Mouse (Mus musculus): ENCODE measurements around the gene Phkg1. TPM values are rescaled to one million over a fixed set of nuclear protein-coding genes. Genes with fewer than 3 reads are reported as not detected.

The Phkg1 gene
- polyA plus RNA-seq, 1 experiment from 2014 or later, result 0.24 TPM

GRCm38 (mm10) chr5:129865841-129866240 is 32.5 kb downstream of the Phkg1 start:
- H3K27ac ChIP-seq, result no peak overlapping the region
- no peaks in the 10 kb centered on the region for H3K4me1 ChIP-seq
- no peaks in the 10 kb centered on the region for H3K27me3 ChIP-seq (replicated peaks)
- no peak overlapping the region for H3K9ac ChIP-seq
- peaks cover 17% of the 10 kb centered on the region for H3K36me3 ChIP-seq
- no peak for ATAC-seq (ENCODE audit: low FRiP score, low read depth)
- 89% methylated on average over 12 of the region's 12 CpGs for WGBS
- H3K9me3 ChIP-seq, result no peaks in the 10 kb centered on the region
- no peak overlapping the region for H3K4me2 ChIP-seq (replicated peaks)
- no peak overlapping the region for H3K4me3 ChIP-seq

- H3K4me3 ChIP-seq, result no peak overlapping the region
- no peaks in the 10 kb centered on the region for H3K4me1 ChIP-seq
- H3K27me3 ChIP-seq (replicated peaks), result no peaks in the 10 kb centered on the region
- 10% methylated on average over 18 of the region's 18 CpGs for WGBS
- H3K9me3 ChIP-seq, result no peaks in the 10 kb centered on the region
- H3K27ac ChIP-seq, result no peak overlapping the region
- H3K36me3 ChIP-seq, result peaks cover 29% of the 10 kb centered on the region
- no peak for ATAC-seq (ENCODE audit: low FRiP score, low read depth)
- 0 out of 2 replicates have a peak overlapping the region, but pooled peaks have one; percentile 20 for H3K4me2 ChIP-seq (replicated peaks)
- H3K9ac ChIP-seq, result no peak overlapping the region
These were observed 33.9 kb downstream of the Phkg1 start for GRCm38 (mm10) chr5:129864467-129864866.

DNA sequence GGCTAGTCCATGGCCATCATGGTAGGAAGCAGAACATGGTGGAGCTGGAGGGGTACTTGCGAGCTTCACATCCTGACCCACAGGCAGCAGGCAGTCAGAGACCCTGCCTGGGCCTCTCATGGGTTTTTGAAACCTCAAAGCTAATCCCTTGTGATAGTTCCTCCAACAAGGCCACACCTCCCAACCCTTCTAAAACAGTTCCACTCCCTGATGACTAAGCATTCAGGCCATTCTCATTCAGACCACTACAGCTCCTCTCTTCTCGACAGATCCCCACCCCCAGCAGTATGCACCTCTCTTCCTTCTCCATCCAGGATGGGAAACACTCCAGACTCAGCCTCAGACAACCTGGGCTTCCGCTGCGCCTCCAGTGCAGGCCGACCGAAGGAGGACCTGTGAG is 36.0 kb downstream of the Phkg1 start:
- Histone ChIP-seq H3K4me2 (replicated peaks) (no peak overlapping the region), H3K36me3 (peaks cover 43% of the 10 kb centered on the region), H3K4me1 (no peaks in the 10 kb centered on the region), H3K4me3 (no peak overlapping the region), H3K9me3 (no peaks in the 10 kb centered on the region), H3K9ac (no peak overlapping the region), H3K27ac (no peak overlapping the region), H3K27me3 (replicated peaks) (no peaks in the 10 kb centered on the region)
- no peak for ATAC-seq (ENCODE audit: low FRiP score, low read depth)
- WGBS, result 96% methylated on average over 6 of the region's 6 CpGs

DNA sequence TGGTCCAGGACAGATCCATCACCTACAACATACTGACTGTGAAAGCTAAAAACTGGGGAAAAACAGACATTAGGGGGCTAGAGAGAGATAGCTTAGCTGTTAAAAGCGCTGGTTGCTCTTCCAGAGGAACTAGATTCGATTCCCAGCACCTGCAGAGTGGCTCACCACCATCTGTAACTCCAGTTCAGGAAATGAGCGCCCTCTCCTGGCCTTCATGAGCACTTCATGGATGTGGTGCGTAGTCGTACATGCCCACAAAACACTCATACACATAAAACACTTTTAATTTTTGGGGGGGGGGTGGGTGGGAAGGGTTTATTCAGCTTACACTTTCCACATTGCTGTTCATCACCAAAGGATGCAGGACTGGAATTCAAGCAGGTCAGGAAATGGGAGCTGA is 41.9 kb downstream of the Phkg1 start:
- ATAC-seq (ENCODE audit: low FRiP score, low read depth), result no peak
- Histone ChIP-seq H3K27me3 (replicated peaks) (no peaks in the 10 kb centered on the region), H3K4me3 (no peak overlapping the region), H3K4me2 (replicated peaks) (no peak overlapping the region), H3K4me1 (no peaks in the 10 kb centered on the region), H3K9ac (no peak overlapping the region), H3K9me3 (no peaks in the 10 kb centered on the region), H3K27ac (no peak overlapping the region), H3K36me3 (peaks cover 52% of the 10 kb centered on the region)
- WGBS, result 90% methylated on average over 5 of the region's 5 CpGs

DNA sequence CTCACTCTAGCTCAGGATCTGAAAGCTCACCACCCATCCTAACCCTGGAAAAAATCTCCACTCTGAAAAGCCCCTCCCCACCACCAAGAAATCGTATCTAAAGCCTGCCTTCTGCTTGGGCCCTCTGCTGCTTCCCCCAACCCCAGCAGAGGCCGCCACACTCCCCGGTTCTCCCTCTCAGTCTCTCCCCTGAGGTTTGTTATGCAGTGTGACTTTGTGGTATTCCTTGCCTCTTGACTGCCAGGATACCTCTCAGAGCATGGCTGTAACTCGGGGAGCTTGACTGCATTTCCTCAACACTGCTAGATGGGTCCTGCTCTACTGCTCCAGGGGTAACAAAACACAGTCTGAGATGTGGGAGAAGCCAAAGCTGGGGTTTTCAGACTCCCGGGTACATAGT is 43.2 kb downstream of the Phkg1 start:
- H3K4me1 ChIP-seq, result no peaks in the 10 kb centered on the region
- no peak overlapping the region for H3K4me3 ChIP-seq
- no peak overlapping the region for H3K9ac ChIP-seq
- 50% methylated on average over 5 of the region's 5 CpGs for WGBS
- no peak for ATAC-seq (ENCODE audit: low FRiP score, low read depth)
- no peaks in the 10 kb centered on the region for H3K27me3 ChIP-seq (replicated peaks)
- H3K4me2 ChIP-seq (replicated peaks), result no peak overlapping the region
- H3K27ac ChIP-seq, result no peak overlapping the region
- peaks cover 42% of the 10 kb centered on the region for H3K36me3 ChIP-seq
- no peaks in the 10 kb centered on the region for H3K9me3 ChIP-seq

DNA sequence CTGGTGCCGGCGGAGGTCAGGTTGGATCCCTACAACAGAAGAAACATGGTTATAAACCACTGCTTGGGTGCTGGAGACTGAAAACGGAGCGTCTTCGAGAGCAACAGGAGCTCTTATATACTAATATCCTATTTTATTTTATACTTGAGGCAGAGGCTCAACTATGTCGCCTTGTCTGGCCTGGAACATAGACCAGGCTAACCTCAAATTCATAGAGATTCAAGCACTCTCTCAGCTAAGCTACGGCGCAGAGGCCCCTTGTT is 50.9 kb downstream of the Phkg1 start:
- Histone ChIP-seq H3K27me3 (replicated peaks) (no peaks in the 10 kb centered on the region), H3K9ac (peak overlapping the region; percentile 61; the same call in 1 of the 2 replicates), H3K4me3 (peak overlapping the region; percentile 64), H3K4me2 (replicated peaks) (peak overlapping the region; percentile 62), H3K9me3 (no peaks in the 10 kb centered on the region), H3K27ac (no peak overlapping the region), H3K4me1 (peaks cover 5% of the 10 kb centered on the region), H3K36me3 (peaks cover 22% of the 10 kb centered on the region)
- ATAC-seq (ENCODE audit: low FRiP score, low read depth), result no peak
- WGBS, result 61% methylated on average over 8 of the region's 8 CpGs

DNA sequence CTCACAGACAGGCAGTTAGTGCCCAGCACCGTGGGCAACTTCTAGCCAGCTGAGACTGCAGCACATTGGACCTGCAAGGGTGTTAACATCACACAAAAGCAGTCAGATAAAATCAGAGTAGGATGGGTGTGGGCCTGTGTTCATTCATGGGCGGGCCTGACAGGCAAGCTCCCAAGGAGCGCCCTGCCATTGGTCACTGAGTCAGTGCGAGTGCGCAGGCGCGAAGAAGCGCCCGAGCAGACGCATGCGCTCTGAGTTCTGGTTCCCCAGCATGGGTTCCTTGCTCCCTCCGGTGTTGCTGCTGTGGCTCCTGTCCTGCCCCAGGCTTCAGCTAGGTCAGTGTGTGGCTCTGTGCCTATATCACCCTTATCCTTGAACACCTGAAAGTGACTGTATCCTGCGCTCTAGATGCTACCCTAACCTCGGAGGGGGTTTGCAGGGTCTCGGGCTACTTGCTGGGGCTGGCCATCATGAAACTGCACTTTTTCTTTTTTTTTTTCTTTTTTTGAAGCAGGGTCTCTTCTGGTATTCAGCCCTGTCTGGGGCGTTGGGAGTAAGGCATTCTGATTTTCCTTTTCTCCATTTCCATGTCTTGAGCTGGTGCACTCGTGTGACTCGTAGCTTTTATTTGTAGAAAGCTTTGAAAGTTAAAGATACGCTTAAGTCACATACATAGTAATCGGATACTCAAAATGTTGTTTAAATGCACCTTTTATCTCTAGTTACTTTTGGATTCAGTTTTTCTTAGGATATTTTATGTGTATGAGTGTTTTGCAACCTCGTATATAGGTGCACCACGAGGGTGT is 51.4 kb downstream of the Phkg1 start, which contains the start of gene Sumf2:
TSS of gene Sumf2 (plus strand) at position 235 of the 806 bp plus-strand sequence.
- peak; percentile 95 for ATAC-seq (ENCODE audit: low FRiP score, low read depth)
- Histone ChIP-seq H3K9me3 (no peaks in the 10 kb centered on the region), H3K4me3 (peak within 1 kb of the TSS; percentile 64), H3K36me3 (peaks cover 22% of the 10 kb centered on the region), H3K9ac (peak within 1 kb of the TSS; percentile 61), H3K4me1 (peaks cover 5% of the 10 kb centered on the region), H3K27ac (peak within 1 kb of the TSS; percentile 57; the same call in 1 of the 2 replicates), H3K27me3 (replicated peaks) (no peaks in the 10 kb centered on the region), H3K4me2 (replicated peaks) (peak within 1 kb of the TSS; percentile 62)
- 13% methylated on average over 22 of the region's 22 CpGs for WGBS

- WGBS, result 95% methylated on average over 5 of the region's 5 CpGs
- ATAC-seq (ENCODE audit: low FRiP score, low read depth), result no peak
- H3K4me3 ChIP-seq, result no peak overlapping the region
These were observed 53.5 kb downstream of the Phkg1 start for GRCm38 (mm10) chr5:129844848-129845247.

More at GRCm38 (mm10) chr5:129844848-129845247, 53.5 kb downstream of the Phkg1 start:
- Histone ChIP-seq H3K9ac (no peak overlapping the region), H3K9me3 (no peaks in the 10 kb centered on the region), H3K4me1 (peaks cover 5% of the 10 kb centered on the region), H3K4me2 (replicated peaks) (no peak overlapping the region), H3K27me3 (replicated peaks) (no peaks in the 10 kb centered on the region), H3K27ac (no peak overlapping the region), H3K36me3 (peaks cover 22% of the 10 kb centered on the region)

Other genes with a start within 250 kb of the Phkg1 start
- gene Zfp11, start 228.4 kb downstream of the Phkg1 start, polyA plus RNA-seq (2016; fragmentation: Nextera tagmentation; extraction: Ambion mirVana), result 5.7 and 7.5 TPM in 2 replicates
- gene Sept14, start 190.0 kb downstream of the Phkg1 start, polyA plus RNA-seq (2016; fragmentation: Nextera tagmentation; extraction: Ambion mirVana), result not detected in 2 replicates
- 153 and 156 TPM in 2 replicates for gene Mrps17, start 183.1 kb downstream of the Phkg1 start, polyA plus RNA-seq (2016; fragmentation: Nextera tagmentation; extraction: Ambion mirVana)
- gene Nipsnap2, start 173.5 kb downstream of the Phkg1 start, polyA plus RNA-seq (2016; fragmentation: Nextera tagmentation; extraction: Ambion mirVana), result 73.0 and 77.7 TPM in 2 replicates
- 32.4 and 35.3 TPM in 2 replicates for gene Psph, start 111.1 kb downstream of the Phkg1 start, polyA plus RNA-seq (2016; fragmentation: Nextera tagmentation; extraction: Ambion mirVana)
- 43.9 and 44.6 TPM in 2 replicates for gene Sumf2, start 51.6 kb downstream of the Phkg1 start, polyA plus RNA-seq (2016; fragmentation: Nextera tagmentation; extraction: Ambion mirVana)
- 806 and 883 TPM in 2 replicates for gene Chchd2, start 11.1 kb downstream of the Phkg1 start, polyA plus RNA-seq (2016; fragmentation: Nextera tagmentation; extraction: Ambion mirVana)
- 10.0 and 10.8 TPM in 2 replicates for gene Zbed5, start 2.8 kb downstream of the Phkg1 start, polyA plus RNA-seq (2016; fragmentation: Nextera tagmentation; extraction: Ambion mirVana)
- 4.7 and 5.0 TPM in 2 replicates for gene Nupr1l, start 10.0 kb upstream of the Phkg1 start, polyA plus RNA-seq (2016; fragmentation: Nextera tagmentation; extraction: Ambion mirVana)
- gene Vkorc1l1, start 43.4 kb upstream of the Phkg1 start, polyA plus RNA-seq (2016; fragmentation: Nextera tagmentation; extraction: Ambion mirVana), result 39.2 and 42.3 TPM in 2 replicates
- gene Gusb, start 104.5 kb upstream of the Phkg1 start, polyA plus RNA-seq (2016; fragmentation: Nextera tagmentation; extraction: Ambion mirVana), result 29.6 TPM in 2 replicates
- 31.7 and 37.2 TPM in 2 replicates for gene Asl, start 130.7 kb upstream of the Phkg1 start, polyA plus RNA-seq (2016; fragmentation: Nextera tagmentation; extraction: Ambion mirVana)
- 61.5 and 65.3 TPM in 2 replicates for gene Crcp, start 130.7 kb upstream of the Phkg1 start, polyA plus RNA-seq (2016; fragmentation: Nextera tagmentation; extraction: Ambion mirVana)
- gene Tpst1, start 174.8 kb upstream of the Phkg1 start, polyA plus RNA-seq (2016; fragmentation: Nextera tagmentation; extraction: Ambion mirVana), result 56.4 and 58.4 TPM in 2 replicates
- 12.2 and 12.6 TPM in 2 replicates for gene Kctd7, start 246.3 kb upstream of the Phkg1 start, polyA plus RNA-seq (2016; fragmentation: Nextera tagmentation; extraction: Ambion mirVana)